Mouse (Mus musculus) adrenal gland, adult (tissue): ENCODE results near the gene Rdh7.
"Not testable (repeated sequence)": the region's sequence is repeated elsewhere in the genome, so short reads cannot be mapped to it uniquely, and the experiment has no call there.

ENCODE experiments used
- DNase-seq, 2 experiments: peaks; one replicate each; pipeline ENCODE4 v3.0.0; 2022 to 2023; ENCODE audit warnings: low spot score in 1 of 2; ENCODE audit not compliant: inconsistent age in 2 of 2

Rdh7 gene

GRCm38 (mm10) chr10:127888605-127889004 is at the start of gene Rdh7:
Gene Rdh7, minus strand, starts transcription at chr10:127888817.
- DNase-seq, result no peak

DNA sequence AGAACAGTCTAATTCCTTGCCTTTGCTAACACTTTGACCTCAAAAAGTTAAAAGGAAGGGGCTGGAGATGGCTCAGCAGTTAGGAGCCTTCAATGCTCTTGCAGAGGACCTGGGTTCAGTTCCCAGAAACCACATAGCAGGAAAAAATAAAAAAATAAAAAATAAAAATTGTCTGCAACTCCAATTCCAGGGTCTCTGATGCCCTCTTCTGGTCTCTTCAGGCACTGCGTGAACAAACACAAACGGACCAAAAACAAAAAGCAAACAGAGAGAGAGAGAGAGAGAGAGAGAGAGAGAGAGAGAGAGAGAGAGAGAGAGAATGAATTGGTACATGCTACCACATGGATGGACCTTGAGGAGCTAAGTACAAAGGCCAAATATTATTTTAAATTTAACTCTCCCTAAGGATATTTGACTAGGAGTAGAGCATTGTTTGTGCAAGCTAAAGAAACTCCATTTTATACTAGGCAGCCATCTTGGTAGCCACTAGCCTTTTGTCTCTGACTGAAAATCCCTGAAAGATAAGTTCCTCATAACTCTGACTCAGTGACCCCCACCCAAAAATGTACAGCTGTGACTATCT is 48.9 kb upstream of the Rdh7 start:
- peak; percentile 60 to 89 for DNase-seq

- no peak for DNase-seq
Observed at GRCm38 (mm10) chr10:127936747-127937409, 48.3 kb upstream of the Rdh7 start.

DNA sequence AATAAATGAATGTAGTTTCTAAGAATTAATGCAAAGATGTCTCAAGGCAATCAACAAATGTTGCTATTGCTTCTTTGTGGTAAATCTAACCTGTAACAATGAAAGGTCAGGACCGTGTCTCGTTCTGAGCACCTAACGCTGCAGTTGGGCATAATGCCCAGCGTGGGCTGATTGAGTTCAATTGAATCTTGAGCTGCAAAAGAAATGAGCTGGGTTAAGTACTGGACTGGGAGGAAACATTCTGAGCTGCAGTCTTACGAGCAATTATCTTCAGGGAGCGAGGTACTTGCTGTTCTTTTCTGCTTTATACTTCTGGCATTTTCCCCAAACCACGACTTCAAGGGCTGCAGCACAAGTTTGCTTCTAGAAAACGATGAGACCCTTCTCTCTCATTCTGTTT is 47.7 kb upstream of the Rdh7 start:
- peak; percentile 30 to 56 for DNase-seq

DNA sequence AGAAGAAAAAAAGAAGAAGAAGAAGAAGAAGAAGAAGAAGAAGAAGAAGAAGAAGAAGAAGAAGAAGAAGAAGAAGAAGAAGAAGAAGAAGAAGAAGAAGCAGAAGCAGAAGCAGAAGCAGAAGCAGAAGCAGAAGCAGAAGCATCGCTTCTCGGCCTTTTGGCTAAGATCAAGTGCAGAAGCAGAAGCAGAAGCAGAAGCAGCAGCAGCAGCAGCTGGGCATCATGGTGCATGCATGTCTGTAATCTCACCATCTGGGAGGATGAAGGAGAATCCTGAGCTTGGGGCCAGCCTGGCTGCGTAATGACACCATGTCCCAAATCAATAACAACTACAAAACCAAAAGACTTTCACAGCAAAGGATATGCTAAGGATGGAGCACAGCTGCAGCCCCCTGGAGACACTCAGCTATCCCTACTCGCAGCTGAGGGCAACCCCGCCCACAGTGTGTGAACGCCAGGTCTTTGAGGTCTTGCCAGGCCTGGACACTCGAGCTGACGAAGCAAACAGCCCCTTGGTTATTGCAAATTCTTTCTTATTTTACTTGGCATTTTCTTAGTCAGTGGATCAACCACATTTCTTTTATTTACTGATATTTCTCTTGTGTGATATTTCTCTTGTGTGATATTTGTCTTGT is 43.8 kb upstream of the Rdh7 start:
- peak in 1 of 2 experiments; percentile 37 for DNase-seq

GRCm38 (mm10) chr10:127927737-127928136 is 39.1 kb upstream of the Rdh7 start:
- DNase-seq, result peak; percentile 21 to 62

DNA sequence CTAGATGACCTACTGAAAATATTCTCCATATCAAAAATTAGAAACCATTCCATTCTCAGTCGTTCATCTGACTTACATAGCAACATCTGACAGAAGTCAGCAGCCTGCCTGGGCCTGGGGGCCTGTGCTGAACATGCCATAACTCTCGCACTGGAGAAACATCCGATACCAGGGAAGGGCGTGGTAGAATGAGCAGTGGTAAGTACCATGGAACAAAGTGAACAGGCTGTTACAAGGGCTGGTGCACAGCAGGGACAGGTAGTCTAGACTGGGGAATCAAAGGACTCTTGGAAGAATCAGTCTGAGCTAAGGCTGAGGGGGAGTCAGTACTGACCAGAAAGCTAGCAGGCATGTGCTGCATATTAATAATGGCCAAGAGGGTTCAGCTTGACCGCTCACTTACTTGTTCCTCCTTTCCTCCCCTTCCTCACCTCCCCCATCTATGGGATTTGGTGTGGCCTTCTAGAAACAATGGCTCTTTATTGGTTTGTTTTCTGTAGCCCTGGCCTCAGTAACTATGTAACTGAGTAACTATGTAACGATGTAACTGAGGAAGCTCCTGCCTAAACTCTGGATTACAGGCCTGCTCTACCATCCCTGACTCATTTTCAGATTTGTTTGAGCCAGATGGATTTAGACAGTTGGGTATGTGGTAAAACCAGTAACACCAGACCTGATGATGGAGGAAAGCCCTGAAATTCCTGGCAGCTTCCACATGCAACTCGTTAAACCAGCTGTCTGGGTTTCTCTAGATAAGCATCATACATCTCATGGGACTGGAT is 36.2 kb upstream of the Rdh7 start:
- DNase-seq, result no peak

DNA sequence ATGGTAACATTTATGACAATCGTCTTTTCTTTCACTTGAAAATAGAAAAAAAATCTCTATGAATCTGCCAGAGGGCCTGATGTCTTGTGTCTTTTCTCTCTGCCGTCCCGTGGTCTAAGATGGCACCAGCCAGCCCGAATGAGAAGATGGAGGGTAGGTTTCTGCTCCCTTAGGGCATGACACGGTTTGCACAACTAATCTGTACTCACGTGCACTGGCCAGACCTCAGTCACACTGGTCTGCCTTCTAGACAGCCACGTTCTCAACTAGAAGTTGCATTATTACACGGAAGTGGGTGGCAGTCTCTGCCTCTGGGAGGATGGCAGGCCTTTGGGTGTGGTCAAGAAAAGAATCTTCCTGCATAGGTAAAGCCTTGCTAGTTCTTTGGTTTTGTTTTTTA is 34.4 kb upstream of the Rdh7 start:
- DNase-seq, result no peak

DNA sequence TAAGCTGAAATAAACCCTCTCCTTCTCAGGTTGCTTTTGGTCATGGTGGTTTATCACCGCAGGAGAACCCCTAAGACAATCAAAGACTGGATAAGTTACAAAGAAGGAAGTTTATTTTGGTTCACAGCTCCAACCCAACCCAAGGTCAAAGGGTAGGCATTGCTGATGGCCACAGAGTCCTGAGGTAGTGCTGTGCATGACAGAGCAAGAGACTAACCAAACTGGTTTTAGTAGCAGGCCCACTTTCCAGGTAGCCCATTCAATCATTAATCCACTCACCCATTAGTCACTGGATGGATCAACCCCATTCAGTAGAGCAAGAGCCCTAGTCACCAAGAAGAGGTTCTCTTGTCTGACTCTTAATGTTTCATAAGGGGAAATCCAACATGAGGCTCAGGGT is 33.6 kb upstream of the Rdh7 start:
- no peak for DNase-seq

- DNase-seq, result no peak
Observed at GRCm38 (mm10) chr10:127917651-127918050, 29.0 kb upstream of the Rdh7 start.

GRCm38 (mm10) chr10:127917183-127917582 is 28.6 kb upstream of the Rdh7 start:
- not testable (repeated sequence) for DNase-seq

DNA sequence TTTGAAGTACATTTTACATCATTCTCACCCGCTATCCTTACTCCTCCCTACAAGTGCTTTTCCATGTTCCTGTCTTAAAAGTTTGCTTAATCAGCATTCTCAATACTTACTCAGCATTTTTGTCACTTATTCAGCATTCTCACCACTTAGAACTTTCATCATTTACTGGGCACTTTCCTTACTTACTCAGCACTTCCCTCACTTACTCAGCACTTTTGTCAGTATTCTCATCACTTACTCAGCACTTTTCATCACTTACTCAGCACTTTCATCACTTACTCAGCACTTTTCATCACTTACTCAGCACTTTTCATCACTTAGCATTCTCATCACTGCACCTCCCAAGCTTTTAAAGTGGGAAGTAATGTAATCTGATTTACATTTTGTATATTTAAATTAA is 27.0 kb upstream of the Rdh7 start:
- no peak for DNase-seq

DNA sequence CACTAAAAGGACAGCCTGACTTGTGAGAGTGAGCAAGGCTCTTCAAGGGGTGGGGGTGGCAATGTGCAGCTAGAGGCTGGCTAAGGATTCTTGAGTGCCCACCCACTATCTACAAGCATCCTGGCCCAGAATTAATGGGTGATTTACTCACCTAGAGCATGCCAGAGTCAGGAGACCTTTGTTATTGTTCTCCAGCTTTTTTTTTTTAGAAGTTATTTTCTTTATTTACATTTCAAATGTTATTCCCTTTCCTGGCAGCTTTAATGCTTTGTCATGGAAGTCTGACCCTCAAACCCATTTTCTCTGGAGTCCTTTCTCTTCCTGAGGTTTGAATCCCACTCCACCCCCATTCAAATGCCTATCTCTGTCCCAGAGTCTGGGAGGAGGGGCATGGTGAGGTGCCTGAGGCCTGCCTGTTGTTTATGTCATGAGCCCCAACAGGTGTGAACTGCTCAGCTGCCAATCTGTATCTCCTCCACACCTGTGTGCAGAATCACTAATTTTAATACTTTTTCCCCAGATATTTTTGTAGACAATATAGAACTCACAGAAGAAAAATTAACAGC is 18.9 kb upstream of the Rdh7 start:
- no peak for DNase-seq

DNA sequence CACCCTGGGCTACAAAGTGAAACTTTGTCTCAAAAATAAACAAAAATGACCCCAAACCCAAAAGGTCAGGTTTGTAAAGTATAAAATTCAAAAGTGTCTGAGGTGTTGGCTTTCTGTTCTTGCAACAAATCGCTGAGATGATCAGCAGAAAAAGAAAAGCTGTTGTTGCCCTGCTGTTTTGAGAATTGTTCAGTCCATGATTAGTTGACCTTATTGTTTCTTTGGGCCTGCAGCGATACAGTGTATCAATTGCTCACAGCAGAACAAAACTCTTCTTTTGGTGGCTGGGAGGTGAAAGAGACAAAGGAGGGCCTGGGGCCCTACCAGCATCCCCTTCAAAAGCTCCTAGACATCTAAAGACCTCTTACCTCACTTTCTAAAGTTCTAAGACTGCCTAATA is 17.5 kb upstream of the Rdh7 start:
- DNase-seq, result no peak

GRCm38 (mm10) chr10:127904718-127905446 is 16.3 kb upstream of the Rdh7 start:
- DNase-seq, result peak; percentile 85 to 90

DNA sequence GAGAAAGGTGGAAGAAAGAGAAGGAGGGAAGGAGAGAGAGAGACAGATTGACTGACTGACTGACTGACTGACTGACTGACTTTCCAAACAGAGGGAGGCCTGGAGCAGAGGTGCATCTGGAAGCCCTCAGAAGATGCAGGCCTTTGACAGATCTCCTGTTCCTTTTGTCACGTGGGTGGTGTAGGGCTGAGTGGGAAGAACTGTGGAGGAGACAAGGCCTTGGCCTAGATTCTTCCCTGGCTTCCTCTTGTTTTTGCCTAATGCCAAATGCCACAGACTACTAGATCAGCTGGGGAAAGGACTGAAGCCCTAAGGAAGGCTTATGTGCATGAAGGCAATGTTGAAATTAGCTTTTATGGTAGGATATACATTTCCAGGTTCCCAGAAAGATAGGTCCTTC is 14.5 kb upstream of the Rdh7 start:
- peak; percentile 67 to 82 for DNase-seq

DNA sequence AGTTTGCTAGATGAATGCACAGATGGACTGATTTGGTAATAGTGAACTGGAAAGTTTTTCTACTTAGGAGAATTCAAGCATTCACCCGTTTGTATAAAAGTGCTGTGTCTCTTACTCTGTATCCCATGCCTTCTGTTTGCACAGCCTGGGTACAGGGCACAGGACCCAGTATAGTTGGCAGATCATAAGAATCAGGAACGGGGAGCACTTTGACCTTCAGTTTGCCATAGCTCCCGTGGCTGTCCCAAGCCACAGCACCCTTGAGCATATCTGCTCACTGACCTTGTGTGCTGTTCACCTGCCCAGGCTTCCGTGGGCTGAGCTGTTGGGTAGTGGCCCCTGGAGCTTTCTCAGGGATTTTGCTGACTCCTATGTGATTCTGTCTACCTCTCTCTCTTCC is 13.1 kb upstream of the Rdh7 start:
- DNase-seq, result no peak

DNA sequence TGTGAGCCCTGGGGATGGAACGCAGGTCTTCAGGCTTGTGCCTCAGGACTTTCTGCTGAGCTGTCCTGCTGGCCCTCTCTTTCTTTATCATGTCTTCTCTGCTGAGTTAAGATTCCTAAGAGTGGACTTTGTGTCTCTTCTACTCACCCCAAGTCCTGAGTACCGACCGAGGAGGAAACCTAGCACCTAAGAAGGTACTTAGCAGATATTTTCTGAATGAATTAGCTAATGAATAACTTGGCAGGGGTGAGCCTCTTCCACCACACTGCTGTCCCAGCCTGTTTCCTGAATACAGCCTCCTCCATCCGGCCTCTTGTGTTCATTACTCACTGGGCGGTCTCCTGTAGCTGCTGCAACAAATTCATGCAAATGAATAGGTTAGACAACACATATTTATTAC is 11.2 kb upstream of the Rdh7 start:
- no peak for DNase-seq

DNA sequence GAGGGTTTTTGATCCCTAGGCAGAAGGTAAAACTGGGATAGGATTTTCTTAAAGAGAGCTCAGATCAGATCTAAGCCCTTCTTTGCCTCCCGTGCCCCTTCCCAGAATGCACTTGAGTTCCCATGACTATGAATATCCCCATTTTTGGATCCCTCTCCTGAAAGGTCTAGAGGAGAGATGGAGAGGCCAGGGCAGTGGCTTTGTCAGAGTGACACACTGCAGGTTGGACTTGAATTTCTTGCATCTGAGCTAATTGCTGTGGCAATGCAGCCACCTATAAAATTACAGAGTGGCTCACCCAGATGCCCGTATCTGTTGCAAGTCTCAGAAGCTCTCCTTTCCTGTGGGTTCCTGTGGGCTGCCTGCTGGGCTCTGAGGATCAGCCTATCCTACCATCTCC is 9.6 kb upstream of the Rdh7 start, which contains the start of gene Sdr9c7:
Sdr9c7 (plus strand) TSS at position 301 of the 400 bp plus-strand sequence.
- DNase-seq, result no peak

DNA sequence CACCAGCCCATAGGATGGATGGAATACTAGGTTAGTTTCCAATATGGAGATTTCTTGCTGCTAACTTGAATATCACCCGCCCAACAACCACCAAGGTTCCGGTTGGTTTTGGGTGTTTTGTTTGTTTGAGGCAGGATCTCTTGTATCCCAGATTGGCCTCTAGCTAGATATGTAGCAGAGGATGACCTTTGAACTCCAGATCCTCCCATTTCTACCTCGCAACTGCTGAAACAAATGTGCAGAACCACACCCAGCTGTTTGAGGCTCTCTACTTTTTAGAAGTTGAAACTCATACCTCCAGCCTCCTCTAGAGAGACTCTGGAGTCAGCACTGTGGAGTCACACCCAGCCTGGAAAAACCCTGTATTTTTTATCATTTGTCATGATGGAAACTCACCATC is 8.9 kb upstream of the Rdh7 start:
- no peak for DNase-seq

DNA sequence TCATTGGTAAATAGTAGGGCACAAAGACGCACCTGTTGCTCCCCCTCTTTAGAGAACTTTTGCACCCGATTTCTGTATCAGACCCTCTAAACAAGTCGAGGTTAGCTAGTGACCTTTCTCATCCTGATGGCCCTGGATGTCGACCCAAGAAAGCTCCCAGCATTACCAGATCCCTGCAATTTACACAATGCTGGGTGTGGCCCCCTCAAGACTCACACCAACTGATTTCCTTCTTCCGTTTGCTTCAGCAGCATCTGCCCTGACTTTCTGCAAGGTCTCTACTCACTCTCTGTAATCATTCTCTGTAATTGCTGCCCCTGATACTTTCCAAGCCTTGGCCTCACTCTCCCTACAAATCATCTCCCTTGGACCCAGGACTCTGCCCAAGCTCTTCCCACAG is 8.1 kb upstream of the Rdh7 start:
- DNase-seq, result no peak
